Mouse (Mus musculus) neutrophil, adult 5-6 weeks (primary cell): ENCODE measurements around the gene Rag2. TPM values are rescaled to one million over a fixed set of nuclear protein-coding genes. Genes with fewer than 3 reads are reported as not detected.

ENCODE experiments used
- ATAC-seq: fragments of 151-379, 151-347 bp; 2 replicates; pipeline ENCODE4 v1.8.0; 2017; ENCODE audit warnings: mild to moderate bottlenecking, moderate TSS enrichment; ENCODE audit not compliant: insufficient number of reproducible peaks, poor library complexity, low FRiP score, severe bottlenecking; ENCODE audit errors: extremely low read depth
- total RNA-seq: library from RNA; stranded (forward); fragments of 200-1000 nt; gene quantifications from 2 replicates; pipeline ENCODE4 v1.2.3, GENCODE M21; 2017

Gene Rag2
- total RNA-seq, result 0.12 TPM in 1 of 2 replicates, not detected in the other

DNA sequence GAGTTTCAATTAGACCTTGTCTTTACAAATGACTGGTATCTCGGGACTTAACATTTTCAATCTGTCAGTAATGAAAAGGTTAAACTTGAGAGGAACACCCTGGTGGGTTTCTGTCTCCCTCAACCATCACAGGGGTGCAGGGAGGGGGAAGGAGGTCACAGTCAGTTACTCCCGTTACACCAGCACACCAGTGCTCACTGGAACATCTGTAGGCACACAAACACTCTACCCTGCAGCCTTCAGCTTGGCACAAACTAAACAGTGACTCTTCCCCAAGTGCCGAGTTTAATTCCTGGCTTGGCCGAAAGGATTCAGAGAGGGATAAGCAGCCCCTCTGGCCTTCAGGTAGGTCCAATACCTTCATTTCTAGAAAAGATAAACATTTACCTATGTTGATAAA is at the start of gene Rag2:
Rag2 (plus strand) TSS at position 193 of the 400 bp plus-strand sequence.
- no peak for ATAC-seq

DNA sequence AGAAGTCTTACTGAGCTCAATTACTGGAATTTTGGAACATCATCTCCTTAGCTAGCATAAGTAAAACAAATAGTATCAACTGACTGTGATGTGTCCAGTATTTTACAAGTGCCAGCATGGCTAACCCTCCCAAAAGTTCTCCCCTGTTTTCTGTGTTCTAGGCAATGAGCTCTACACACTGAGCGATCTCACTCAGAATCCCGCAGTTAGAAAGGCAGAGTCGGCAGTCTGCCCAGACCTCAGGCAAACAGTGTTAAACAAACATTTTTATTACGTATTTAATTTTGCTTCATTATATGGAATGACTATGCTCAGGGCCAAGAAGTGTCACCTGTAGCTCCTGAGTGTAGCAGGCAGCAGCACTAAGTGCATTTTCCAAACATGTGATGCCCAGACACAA is 47.3 kb upstream of the Rag2 start:
- ATAC-seq, result no peak

- ATAC-seq, result no peak
Observed at GRCm38 (mm10) chr2:101580027-101580426, 44.5 kb upstream of the Rag2 start.

DNA sequence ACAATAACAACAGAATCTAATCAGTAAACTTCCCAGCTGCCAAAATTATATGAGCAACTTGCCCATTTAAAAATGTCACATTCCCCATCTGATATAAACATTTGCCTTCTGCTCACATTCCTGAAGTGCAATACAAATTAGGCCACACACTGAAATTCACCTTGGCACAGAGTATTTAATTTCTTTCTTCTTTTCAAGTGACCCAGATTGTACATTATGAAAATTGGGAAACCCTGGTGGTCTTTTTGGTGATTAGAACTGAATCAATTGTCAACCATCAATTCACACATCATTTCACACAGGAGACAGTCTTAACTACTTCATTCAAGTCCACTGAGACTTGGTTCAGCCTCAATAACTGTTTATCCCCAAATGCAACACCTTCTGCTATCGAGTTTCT is 44.1 kb upstream of the Rag2 start:
- no peak for ATAC-seq

GRCm38 (mm10) chr2:101580977-101581376 is 43.5 kb upstream of the Rag2 start:
- ATAC-seq, result no peak

- ATAC-seq, result no peak
Observed at GRCm38 (mm10) chr2:101581418-101581817, 43.1 kb upstream of the Rag2 start.

GRCm38 (mm10) chr2:101591356-101591755 is 33.2 kb upstream of the Rag2 start:
- ATAC-seq, result no peak

GRCm38 (mm10) chr2:101592023-101592841 is 32.3 kb upstream of the Rag2 start:
- no peak for ATAC-seq

DNA sequence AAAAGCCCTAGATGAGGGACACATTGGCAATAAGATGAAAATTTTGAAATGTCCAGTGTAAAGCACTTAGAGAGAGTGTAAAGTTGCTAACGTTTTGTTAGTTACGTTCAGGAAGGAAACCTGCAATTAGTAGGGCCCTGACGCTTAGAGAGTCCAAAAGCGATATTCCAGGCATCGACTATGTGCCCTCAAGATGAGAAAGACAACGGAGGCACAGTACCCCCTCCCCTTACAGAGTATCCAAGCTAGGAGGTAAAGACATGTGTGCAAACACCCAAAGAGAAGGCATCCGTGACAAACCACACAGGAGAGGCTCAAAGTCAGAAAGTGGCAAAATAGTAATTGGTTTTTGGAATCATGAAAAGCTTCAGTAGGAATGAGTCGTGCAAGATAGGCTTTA is 31.6 kb upstream of the Rag2 start:
- ATAC-seq, result no peak

GRCm38 (mm10) chr2:101594681-101595080 is 29.8 kb upstream of the Rag2 start:
- no peak for ATAC-seq

- ATAC-seq, result no peak
Observed at GRCm38 (mm10) chr2:101597186-101597585, 27.3 kb upstream of the Rag2 start.

DNA sequence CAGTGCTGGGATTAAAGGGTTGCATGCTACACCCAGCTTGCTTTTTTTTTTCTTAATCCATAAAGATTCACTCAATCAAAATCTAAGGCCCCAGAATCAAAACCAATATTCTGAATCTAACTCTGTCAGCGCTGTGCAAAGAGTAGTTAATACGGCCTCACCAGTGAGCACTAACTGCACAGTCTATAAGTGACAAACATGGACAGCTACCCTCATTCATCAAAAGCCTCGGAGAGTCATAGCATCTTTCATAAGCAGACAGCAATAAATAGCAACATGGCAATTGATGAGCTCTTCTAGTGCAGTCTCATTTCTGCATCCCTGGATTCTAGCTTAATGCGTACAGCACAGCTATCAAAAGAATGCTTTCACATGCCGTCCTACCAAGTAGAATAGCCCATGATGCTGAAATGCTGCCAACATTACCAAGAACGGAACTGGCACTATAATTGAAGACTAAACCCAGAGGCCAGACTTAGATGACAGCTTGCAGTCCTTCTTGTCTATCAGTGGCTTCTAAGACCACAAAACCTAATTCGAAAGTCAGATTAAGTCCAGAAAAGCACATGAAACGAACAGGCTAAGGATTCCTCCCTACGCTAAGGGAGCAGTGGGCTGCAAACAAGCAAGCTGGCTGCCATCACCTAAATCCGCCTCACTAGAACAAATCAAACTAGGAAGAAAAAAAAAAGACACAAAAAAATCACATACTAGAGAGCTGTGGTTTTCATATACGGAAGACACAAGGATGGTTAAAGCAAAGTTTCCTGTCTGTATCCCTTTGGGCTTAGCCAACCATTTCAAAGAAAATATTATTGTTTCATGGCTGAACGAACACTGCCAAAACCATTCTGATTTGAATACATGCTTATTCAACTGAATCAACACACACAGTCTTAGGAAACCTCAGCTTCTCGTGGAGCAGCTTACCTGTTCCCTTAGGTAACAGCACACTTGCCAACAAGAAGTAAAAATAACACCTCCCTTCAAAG is 26.0 kb upstream of the Rag2 start:
- peak; percentile 67 for ATAC-seq

- ATAC-seq, result no peak
Observed at GRCm38 (mm10) chr2:101600703-101601102, 23.8 kb upstream of the Rag2 start.

DNA sequence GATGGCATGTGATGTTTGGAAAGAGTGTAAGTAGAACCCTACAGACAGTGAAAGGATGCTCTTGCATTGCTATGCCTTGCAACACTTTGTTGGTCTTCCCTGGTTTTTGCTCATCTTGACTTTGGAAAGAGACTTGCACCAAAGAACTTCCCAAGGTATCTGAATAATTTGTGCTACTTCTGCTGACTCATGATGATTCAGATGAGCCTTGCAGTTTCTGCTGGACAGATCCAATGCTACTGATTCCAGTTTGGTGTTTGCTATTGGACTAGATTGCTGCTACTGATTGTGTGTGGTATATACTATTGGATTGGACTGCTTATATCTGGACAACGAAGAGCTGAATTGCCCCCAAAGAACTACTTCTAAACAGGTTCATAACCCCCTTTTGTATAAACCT is 21.4 kb upstream of the Rag2 start:
- ATAC-seq, result no peak

DNA sequence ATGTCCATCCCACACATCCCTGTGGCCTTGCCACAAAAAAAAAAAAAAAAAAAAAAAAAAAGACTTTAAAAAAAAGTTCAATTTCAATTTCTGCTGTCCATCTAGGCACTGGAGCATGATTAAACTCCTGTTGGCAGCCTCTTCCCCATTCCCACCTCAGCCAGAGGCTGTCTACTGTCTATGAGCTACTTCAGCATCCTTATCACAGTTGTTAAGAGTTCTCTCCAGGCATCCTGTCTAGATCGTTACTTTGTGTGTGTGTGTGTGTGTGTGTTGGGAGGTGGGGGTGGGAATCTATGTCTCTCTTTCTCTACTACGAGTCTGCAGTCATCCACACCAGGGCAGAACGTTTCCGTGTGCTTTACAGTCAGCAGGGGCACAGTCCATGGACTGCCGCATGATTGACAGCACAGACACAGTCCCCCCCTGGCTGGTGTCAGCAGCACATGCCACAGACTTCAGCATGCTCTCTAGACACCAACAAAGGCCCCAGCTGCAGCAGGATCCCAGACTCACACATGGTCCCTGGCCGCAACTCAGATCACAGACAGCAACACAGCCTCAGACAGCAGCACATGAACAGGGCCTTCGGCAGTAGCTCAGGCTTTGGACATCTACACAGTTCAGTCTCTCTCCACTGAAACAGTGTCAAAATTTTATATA is 16.2 kb upstream of the Rag2 start:
- ATAC-seq, result no peak

- ATAC-seq, result no peak
Observed at GRCm38 (mm10) chr2:101610861-101611260, 13.7 kb upstream of the Rag2 start.

- ATAC-seq, result peak; percentile 77; the same call in 1 of the 2 replicates
Observed at GRCm38 (mm10) chr2:101615464-101616305, 8.8 kb upstream of the Rag2 start.

DNA sequence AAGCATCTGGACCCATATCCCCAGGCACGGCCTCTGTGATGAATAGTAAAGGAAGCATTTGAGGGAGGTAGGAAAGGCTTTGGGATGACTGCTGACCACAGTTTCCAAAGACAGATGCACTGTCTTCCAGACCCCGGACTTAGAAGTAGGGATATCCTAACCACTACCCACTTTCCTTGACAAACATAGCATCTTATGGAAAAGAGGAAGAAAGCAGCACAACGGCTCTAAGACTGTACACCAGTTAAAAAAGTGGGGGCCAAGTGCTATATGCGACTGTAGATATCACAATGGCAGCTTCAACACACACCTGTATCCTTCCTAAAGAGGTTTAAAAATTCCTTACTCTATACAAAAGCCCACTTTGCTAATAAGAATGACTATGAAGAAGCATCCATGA is 6.1 kb upstream of the Rag2 start:
- ATAC-seq, result no peak
